Mouse (Mus musculus): Measurements from ENCODE around the gene Srrm1. TPM values are rescaled to one million over a fixed set of nuclear protein-coding genes. Genes with fewer than 3 reads are reported as not detected.
"Not testable (repeated sequence)": the region's sequence is repeated elsewhere in the genome, so short reads cannot be mapped to it uniquely, and the experiment has no call there.

Srrm1 gene
- polyA plus RNA-seq, 1 experiment from 2014 or later = 257 TPM

DNA sequence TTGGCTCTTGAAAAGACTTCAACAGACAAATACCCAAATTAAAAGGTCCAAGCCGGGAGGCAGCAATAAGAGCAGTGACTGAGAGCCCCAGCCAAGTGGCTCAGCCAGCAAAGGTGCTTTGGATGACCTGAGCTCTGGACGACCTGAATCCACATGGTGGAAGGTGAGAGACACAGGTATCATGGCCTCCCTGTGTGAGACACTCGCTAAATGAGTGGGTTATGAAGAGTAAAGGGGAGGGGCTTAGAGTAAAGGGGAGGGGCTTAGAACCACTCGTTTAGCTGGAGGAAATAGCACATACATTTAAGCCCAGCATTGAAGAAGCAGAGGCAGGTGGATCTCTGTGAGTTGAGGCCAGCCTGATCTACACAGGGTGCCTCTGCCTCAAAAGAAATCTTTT lies 69.7 kb downstream of the Srrm1 start:
- Histone ChIP-seq H3K9me3 (no peaks in the 10 kb centered on the region), H3K4me1 (peaks cover 4% of the 10 kb centered on the region; the same call in 1 of the 2 replicates), H3K4me3 (no peak overlapping the region), H3K9ac (replicated peaks) (no peak overlapping the region), H3K27ac (replicated peaks) (no peak overlapping the region), H3K27me3 (peaks cover 6% of the 10 kb centered on the region; the same call in 1 of the 2 replicates), H3K36me3 (no peaks in the 10 kb centered on the region), H3K4me2 (replicated peaks) (no peak overlapping the region)
- WGBS = 83% methylated on average over 4 of the region's 4 CpGs
- ATAC-seq (ENCODE audit: low FRiP score, low read depth) = no peak

DNA sequence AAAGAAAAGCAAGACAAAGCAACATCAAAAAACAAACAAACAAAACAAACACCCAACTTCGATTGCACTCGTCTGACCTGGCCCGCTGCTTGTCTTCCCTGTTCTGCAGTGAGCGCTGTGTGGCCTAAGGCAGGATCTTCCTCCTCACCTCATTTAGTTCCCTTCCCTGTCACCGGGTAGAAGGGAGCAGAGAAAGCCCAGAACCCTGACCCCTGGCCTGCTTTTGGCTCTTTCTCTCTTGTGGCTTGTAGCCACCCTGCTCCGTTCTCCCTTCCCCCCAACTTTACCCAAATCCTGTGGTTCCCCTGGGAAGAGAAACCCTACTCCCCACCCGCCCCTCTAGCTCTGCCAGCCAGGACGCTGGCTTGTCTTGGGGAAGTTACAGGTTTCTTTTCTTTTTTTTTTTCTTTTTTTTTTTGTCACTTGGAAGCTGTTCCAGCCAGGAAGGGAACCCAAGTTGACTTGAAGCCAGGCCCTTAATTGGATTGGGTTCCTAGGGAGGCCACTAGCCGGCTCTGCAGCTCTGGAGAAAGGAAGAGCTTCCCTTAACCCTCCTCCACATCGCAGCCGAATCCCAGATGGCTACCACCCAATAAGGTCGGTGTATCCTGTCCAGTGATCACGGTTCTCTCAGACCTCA lies 70.3 kb downstream of the Srrm1 start:
- WGBS = 67% methylated on average over 13 of the region's 13 CpGs
- peaks cover 6% of the 10 kb centered on the region; the same call in 1 of the 2 replicates for H3K27me3 ChIP-seq
- no peak overlapping the region for H3K27ac ChIP-seq (replicated peaks)
- peaks cover 4% of the 10 kb centered on the region; the same call in 1 of the 2 replicates for H3K4me1 ChIP-seq
- H3K9ac ChIP-seq (replicated peaks) = no peak overlapping the region
- no peaks in the 10 kb centered on the region for H3K36me3 ChIP-seq
- no peak overlapping the region for H3K4me2 ChIP-seq (replicated peaks)
- H3K4me3 ChIP-seq = no peak overlapping the region
- no peaks in the 10 kb centered on the region for H3K9me3 ChIP-seq
- no peak for ATAC-seq (ENCODE audit: low FRiP score, low read depth)

DNA sequence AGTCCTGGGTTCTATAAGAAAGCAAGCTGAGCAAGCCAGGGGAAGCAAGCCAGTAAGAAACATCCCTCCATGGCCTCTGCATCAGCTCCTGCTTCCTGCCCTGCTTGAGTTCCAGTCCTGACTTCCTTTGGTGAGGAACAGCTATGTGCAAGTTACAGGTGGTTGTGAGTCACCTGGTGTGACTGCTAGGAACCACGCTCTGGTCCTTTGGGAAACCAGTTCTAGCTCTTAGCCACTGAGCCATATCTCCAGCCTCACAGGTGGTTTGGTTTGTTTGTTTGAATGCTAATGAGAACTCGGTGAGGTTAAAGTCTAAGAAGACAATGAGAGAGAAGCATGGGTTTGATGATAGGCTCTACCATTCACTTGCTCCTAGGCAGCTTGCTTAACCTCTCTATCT lies 73.1 kb downstream of the Srrm1 start:
- ATAC-seq (ENCODE audit: low FRiP score, low read depth); H3K4me2 ChIP-seq (replicated peaks); H3K4me1 ChIP-seq; H3K9me3 ChIP-seq; H3K4me3 ChIP-seq; H3K9ac ChIP-seq (replicated peaks); H3K36me3 ChIP-seq; H3K27ac ChIP-seq (replicated peaks): not testable (repeated sequence)
- H3K27me3 ChIP-seq = peaks cover 21% of the 10 kb centered on the region
- 76% methylated on average over 2 of the region's 2 CpGs for WGBS

DNA sequence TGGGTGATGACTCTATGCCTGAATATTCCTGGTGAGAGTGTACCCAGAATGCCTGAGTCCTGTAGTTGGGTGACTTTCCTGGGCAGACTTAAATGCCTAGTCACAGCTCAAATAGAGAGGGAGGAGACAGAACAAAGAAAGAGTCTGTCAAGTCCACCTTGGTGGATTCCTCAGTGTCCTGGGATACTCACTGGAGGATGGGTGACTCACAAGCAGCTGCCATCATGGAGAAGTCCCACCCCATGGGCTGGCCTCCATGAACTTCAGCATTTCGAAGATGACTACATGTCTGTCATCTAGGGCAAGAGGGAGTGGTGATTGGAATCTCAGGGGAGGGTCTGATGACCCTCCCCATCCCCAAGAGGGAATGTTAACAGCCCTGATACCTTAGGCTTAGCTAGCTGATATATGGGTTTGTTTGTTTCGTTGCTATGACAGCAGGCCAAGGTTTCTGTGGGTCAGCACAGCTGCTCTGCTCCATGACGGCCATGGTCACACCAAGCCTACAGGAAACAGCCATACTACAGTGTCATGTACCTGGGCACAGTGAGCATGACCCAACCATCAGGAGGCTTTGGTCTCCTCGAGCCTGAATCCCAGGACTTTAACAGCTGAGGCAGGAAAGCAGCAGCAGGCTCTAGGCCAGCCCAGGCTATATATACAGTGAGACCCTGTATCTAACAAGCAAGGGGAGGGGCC lies 76.3 kb downstream of the Srrm1 start:
- Histone ChIP-seq H3K36me3 (no peaks in the 10 kb centered on the region), H3K4me3 (no peak overlapping the region), H3K4me1 (peaks cover 7% of the 10 kb centered on the region; the same call in 1 of the 2 replicates), H3K9me3 (no peaks in the 10 kb centered on the region), H3K27ac (replicated peaks) (no peak overlapping the region), H3K9ac (replicated peaks) (no peak overlapping the region), H3K27me3 (peaks cover 40% of the 10 kb centered on the region), H3K4me2 (replicated peaks) (no peak overlapping the region)
- 80% methylated on average over 4 of the region's 4 CpGs for WGBS
- ATAC-seq (ENCODE audit: low FRiP score, low read depth) = no peak

DNA sequence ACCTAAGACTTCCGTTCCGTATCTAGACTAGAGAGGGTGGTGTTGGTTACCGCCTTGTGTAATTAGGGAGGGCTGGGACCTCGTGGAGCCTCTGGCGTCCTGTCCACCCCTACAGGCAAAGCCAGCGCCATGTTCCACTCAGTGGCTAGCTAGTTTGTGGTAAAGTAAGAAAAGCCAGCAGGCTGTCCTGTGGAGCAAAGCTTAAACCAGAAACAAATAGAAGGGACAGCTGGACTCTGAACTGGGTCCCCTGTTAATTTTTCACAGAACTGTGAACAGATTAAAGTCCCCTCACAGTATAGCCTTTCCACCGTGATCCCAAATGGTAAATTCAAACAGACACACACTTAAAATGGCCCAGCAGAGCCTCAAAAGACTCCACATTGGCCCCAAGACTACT lies 78.4 kb downstream of the Srrm1 start:
- ATAC-seq (ENCODE audit: low FRiP score, low read depth) = no peak
- H3K9ac ChIP-seq (replicated peaks) = no peak overlapping the region
- WGBS = 76% methylated on average over 7 of the region's 7 CpGs

DNA sequence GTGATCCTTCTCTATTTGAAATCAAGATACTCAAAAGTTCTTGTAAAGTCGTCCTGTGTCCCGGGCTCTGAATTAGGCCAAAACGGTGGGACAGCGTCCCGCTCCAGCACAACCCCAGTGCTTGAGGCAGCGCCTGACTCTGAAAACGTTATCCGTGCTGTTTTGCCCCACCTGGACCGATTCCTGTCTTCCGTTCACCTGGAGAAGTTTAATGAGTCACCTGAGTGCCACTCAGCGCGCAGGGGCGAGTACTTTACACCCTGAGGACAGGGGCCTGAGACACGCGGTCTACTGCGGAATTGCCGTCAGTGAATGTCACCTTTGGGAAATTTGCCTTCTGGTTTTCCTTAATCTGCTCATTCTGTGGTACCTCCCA lies 79.8 kb downstream of the Srrm1 start:
- H3K9me3 ChIP-seq = no peaks in the 10 kb centered on the region
- peak overlapping the region; percentile 70 for H3K4me3 ChIP-seq
- no peak overlapping the region for H3K27ac ChIP-seq (replicated peaks)
- H3K4me2 ChIP-seq (replicated peaks) = peak overlapping the region; percentile 76
- no peak for ATAC-seq (ENCODE audit: low FRiP score, low read depth)
- H3K9ac ChIP-seq (replicated peaks) = no peak overlapping the region
- H3K4me1 ChIP-seq = peaks cover 36% of the 10 kb centered on the region
- whole genome bisulfite sequencing = 3% methylated on average over 17 of the region's 17 CpGs
- peaks cover 40% of the 10 kb centered on the region for H3K27me3 ChIP-seq
- no peaks in the 10 kb centered on the region for H3K36me3 ChIP-seq

More for the DNA sequence above, 78.4 kb downstream of the Srrm1 start:
- Histone ChIP-seq H3K4me2 (replicated peaks) (no peak overlapping the region), H3K27ac (replicated peaks) (no peak overlapping the region), H3K9me3 (no peaks in the 10 kb centered on the region), H3K27me3 (peaks cover 40% of the 10 kb centered on the region), H3K36me3 (no peaks in the 10 kb centered on the region), H3K4me1 (peaks cover 23% of the 10 kb centered on the region), H3K4me3 (no peak overlapping the region)

DNA sequence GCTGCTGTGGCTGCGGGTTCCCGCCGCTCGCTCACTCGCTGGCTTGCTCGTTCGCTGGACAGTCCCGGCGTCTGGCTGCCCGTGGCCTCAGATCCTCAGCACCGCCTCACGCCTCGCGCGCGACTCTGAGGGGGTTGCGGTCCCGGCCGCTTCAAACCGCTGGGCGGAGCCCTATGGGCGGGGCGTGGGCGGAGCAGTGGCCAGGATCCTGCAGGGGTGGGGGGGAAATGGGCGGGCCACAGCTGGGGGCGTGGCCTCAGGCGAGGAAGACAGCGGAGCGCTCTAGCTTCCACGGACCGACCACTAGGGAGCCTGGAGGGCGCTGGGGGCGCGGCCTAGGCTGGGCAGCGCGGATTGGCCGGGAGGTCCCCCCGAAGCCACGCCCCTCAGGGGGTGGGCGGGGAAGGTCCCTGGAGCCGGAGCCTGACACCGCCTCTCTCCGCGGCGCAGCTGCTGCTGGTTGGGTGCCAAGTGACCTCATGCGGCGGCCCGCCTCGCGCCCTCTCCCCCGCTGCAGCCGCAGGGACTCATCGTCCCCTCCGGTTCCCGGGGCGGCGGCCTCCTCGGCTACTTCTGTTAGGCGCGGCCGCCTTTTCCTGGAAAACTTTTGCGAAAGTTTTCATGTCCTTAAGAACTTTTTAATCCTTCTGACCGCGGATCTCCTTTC lies 80.3 kb downstream of the Srrm1 start, which contains the start of gene Clic4:
Gene Clic4 (minus strand): TSS at position 175 of the 667 bp plus-strand sequence.
- peak within 1 kb of the TSS; percentile 82 for H3K9ac ChIP-seq (replicated peaks)
- no peaks in the 10 kb centered on the region for H3K9me3 ChIP-seq
- peak; percentile 98 for ATAC-seq (ENCODE audit: low FRiP score, low read depth)
- H3K27ac ChIP-seq (replicated peaks) = peak within 1 kb of the TSS; percentile 95
- no peaks in the 10 kb centered on the region for H3K36me3 ChIP-seq
- H3K27me3 ChIP-seq = peaks cover 40% of the 10 kb centered on the region
- H3K4me1 ChIP-seq = peaks cover 41% of the 10 kb centered on the region
- peak within 1 kb of the TSS; percentile 70 for H3K4me3 ChIP-seq
- H3K4me2 ChIP-seq (replicated peaks) = peak within 1 kb of the TSS; percentile 76
- 1% methylated on average over 61 of the region's 64 CpGs for WGBS

DNA sequence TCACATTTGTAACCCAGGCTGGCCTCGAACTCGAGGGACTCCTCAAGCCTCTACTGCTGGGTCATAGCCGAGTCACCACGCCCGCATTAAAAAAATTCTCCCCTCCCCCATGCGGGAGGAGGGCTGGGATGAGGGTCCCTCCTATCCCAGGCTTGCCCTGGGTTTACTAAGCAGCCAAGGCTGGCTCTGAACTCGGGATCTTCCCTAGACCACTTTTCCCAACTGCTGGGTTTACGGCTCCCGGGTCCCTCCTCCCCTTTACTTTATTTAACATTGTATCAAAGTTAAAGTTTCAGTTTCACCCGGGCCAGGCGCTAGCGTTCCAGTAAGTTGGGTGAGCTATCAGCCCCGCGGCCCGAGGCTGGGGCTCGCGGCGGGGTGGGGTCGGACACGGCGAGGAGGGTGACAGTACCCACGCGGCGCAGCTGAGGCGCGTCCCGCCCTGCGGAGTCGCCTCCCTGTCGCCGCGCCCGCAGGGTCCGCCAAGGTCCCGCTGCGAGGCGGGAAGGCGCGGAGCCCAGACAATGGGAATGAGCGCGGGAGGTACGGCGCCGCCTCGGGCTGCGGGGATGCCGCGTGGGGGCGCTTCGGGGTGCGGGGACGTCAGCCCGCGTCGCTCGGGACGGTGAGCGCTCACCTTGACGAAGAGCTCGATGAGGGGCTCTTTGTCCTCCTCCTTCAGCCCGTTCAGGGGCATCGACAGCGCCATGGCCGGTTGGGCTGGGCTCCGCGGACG lies 81.1 kb downstream of the Srrm1 start:
- Histone ChIP-seq H3K9me3 (no peaks in the 10 kb centered on the region), H3K4me1 (peaks cover 48% of the 10 kb centered on the region), H3K27ac (replicated peaks) (peak overlapping the region; percentile 95), H3K4me2 (replicated peaks) (peak overlapping the region; percentile 76), H3K4me3 (peak overlapping the region; percentile 70), H3K27me3 (peaks cover 37% of the 10 kb centered on the region), H3K9ac (replicated peaks) (peak overlapping the region; percentile 82), H3K36me3 (no peaks in the 10 kb centered on the region)
- under 1% methylated on average over 56 of the region's 67 CpGs for WGBS
- peak; percentile 47 for ATAC-seq (ENCODE audit: low FRiP score, low read depth)

DNA sequence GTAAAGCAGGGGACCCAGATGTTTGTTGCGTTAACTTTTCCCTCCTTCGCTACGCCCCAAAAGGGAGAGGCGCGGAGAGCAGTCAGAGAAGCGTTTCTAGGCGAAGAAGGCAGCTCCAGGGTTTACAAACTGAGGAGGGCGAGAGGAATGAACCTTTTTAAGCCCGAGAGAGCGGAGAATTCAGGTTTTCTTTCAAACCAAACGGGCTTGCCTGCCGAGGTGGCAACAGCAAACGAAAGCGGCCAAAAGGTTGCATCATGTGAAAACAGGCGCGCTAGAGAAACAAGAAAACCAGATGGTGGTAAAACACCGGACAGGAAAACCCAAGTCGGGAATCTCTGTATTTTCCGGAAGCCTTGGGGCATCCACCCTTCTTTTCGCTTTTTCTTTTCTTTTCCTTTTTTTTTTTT lies 81.7 kb downstream of the Srrm1 start:
- Histone ChIP-seq H3K27ac (replicated peaks) (no peak overlapping the region; the same call in 1 of the 2 replicates), H3K4me2 (replicated peaks) (peak overlapping the region; percentile 76), H3K9me3 (no peaks in the 10 kb centered on the region), H3K27me3 (peaks cover 30% of the 10 kb centered on the region), H3K9ac (replicated peaks) (peak overlapping the region; percentile 82), H3K4me3 (peak overlapping the region; percentile 70), H3K36me3 (no peaks in the 10 kb centered on the region), H3K4me1 (peaks cover 52% of the 10 kb centered on the region)
- no peak for ATAC-seq (ENCODE audit: low FRiP score, low read depth)
- under 1% methylated on average over 20 of the region's 20 CpGs for WGBS

All from midbrain, embryonic 12.5 days (tissue).